Mouse (Mus musculus): ENCODE measurements around the gene Mettl9.

- TF ChIP-seq EP300 (IDR thresholded peaks at IDR 0.05; ENCODE audit: insufficient read depth, low read depth, low read length): no peak
- no peak for TF ChIP-seq POLR2A (IDR thresholded peaks at IDR 0.05; ENCODE audit: insufficient read depth, low read depth, low read length)
- no peak for TF ChIP-seq CTCF (IDR thresholded peaks at IDR 0.05)
Measured at GRCm38 (mm10) chr7:121059477-121060218, 25.4 kb downstream of the Mettl9 start.
